Mouse (Mus musculus) midbrain, embryonic 10.5 days (tissue): Measurements from ENCODE around the gene 4930404N11Rik. TPM values are rescaled to one million over a fixed set of nuclear protein-coding genes. Genes with fewer than 3 reads are reported as not detected.

Source experiments
- DNase-seq: peaks from one replicate; pipeline ENCODE4 v3.0.0-alpha.2; 2017; ENCODE audit warnings: low spot score
- H3K27ac ChIP-seq: fragments of 300-500 bp; sonication (generic); replicated peaks from 2 replicates; pipeline ENCODE4 v1.5.1; 2016; ENCODE audit warnings: mild to moderate bottlenecking
- H3K27me3 ChIP-seq: fragments of 300-500 bp; sonication (generic); 2 replicates; pipeline ENCODE4 v1.6.1; 2016; ENCODE audit warnings: low read depth, mild to moderate bottlenecking; ENCODE audit not compliant: poor library complexity, severe bottlenecking
- H3K36me3 ChIP-seq: fragments of 300-500 bp; sonication (generic); 2 replicates; pipeline ENCODE4 v1.6.1; 2016; ENCODE audit warnings: mild to moderate bottlenecking, moderate library complexity
- H3K4me1 ChIP-seq: fragments of 300-500 bp; sonication (generic); 2 replicates; pipeline ENCODE4 v1.6.1; 2016
- H3K4me3 ChIP-seq: fragments of 300-500 bp; sonication (generic); 2 replicates; pipeline ENCODE4 v1.5.1; 2016; ENCODE audit warnings: mild to moderate bottlenecking, moderate library complexity
- H3K9me3 ChIP-seq: fragments of 300-500 bp; sonication (generic); replicated peaks from 2 replicates; pipeline ENCODE4 v1.6.1; 2016; ENCODE audit warnings: mild to moderate bottlenecking
- WGBS: fragments of 180-500 bp; shearing (Covaris S2); methylation state at CpG from one replicate; pipeline ENCODE4 v1.1.7; 2016; 5-methylcytosine and 5-hydroxymethylcytosine counted together
- polyA plus RNA-seq: library from polyadenylated mRNA; unstranded; fragments of >200 nt; fragmentation: Nextera tagmentation; extraction: Ambion mirVana; gene quantifications from 2 replicates; pipeline ENCODE4 v1.2.1, GENCODE M21; 2016

The 4930404N11Rik gene
- 0.38 and 0.39 TPM in 2 replicates for polyA plus RNA-seq

- H3K27ac ChIP-seq = peak within 1 kb of the TSS; percentile 78
- no peaks in the 10 kb centered on the region for H3K9me3 ChIP-seq
- H3K27me3 ChIP-seq = peaks cover 33% of the 10 kb centered on the region
- peaks cover 67% of the 10 kb centered on the region for H3K36me3 ChIP-seq
- H3K4me3 ChIP-seq = peak within 1 kb of the TSS; percentile 52
- peak; percentile 84 for DNase-seq
- H3K4me1 ChIP-seq = peaks cover 72% of the 10 kb centered on the region
- WGBS = 21% methylated on average over 12 of the region's 12 CpGs
Measured at GRCm38 (mm10) chr10:81365672-81366476, at the start of gene 4930404N11Rik. Gene 4930404N11Rik (minus strand): TSS chr10:81365816.

GRCm38 (mm10) chr10:81415146-81415545, 49.5 kb upstream of the 4930404N11Rik start:
- Histone ChIP-seq H3K4me1 (peaks cover 89% of the 10 kb centered on the region), H3K36me3 (no peaks in the 10 kb centered on the region), H3K27ac (peak overlapping the region; percentile 86), H3K9me3 (no peaks in the 10 kb centered on the region), H3K27me3 (peaks cover 33% of the 10 kb centered on the region), H3K4me3 (no peak overlapping the region)
- DNase-seq = no peak
- 84% methylated on average over 5 of the region's 5 CpGs for WGBS

- no peaks in the 10 kb centered on the region for H3K9me3 ChIP-seq
- no peak for DNase-seq
- H3K36me3 ChIP-seq = no peaks in the 10 kb centered on the region
- peak overlapping the region; percentile 35; the same call in 1 of the 2 replicates for H3K4me3 ChIP-seq
- peaks cover 28% of the 10 kb centered on the region for H3K27me3 ChIP-seq
- H3K4me1 ChIP-seq = peaks cover 93% of the 10 kb centered on the region
- H3K27ac ChIP-seq = peak overlapping the region; percentile 86
Measured at GRCm38 (mm10) chr10:81414682-81415081, 49.1 kb upstream of the 4930404N11Rik start.

GRCm38 (mm10) chr10:81413310-81414261, 48.0 kb upstream of the 4930404N11Rik start:
- peaks cover 28% of the 10 kb centered on the region for H3K27me3 ChIP-seq
- H3K4me3 ChIP-seq = peak overlapping the region; percentile 35; the same call in 1 of the 2 replicates
- DNase-seq = no peak
- 31% methylated on average over 26 of the region's 26 CpGs for WGBS
- H3K9me3 ChIP-seq = no peaks in the 10 kb centered on the region
- peak overlapping the region; percentile 86 for H3K27ac ChIP-seq
- H3K4me1 ChIP-seq = peaks cover 99% of the 10 kb centered on the region
- H3K36me3 ChIP-seq = no peaks in the 10 kb centered on the region

- H3K36me3 ChIP-seq = no peaks in the 10 kb centered on the region
- H3K9me3 ChIP-seq = no peaks in the 10 kb centered on the region
- WGBS = 81% methylated on average over 16 of the region's 16 CpGs
- no peak overlapping the region for H3K4me3 ChIP-seq
- peak overlapping the region; percentile 86 for H3K27ac ChIP-seq
- peaks cover 28% of the 10 kb centered on the region for H3K27me3 ChIP-seq
- peaks cover 100% of the 10 kb centered on the region for H3K4me1 ChIP-seq
- no peak for DNase-seq
Measured at GRCm38 (mm10) chr10:81412586-81413309, 47.1 kb upstream of the 4930404N11Rik start.

- H3K27me3 ChIP-seq = peaks cover 28% of the 10 kb centered on the region
- peaks cover 100% of the 10 kb centered on the region for H3K4me1 ChIP-seq
- H3K9me3 ChIP-seq = no peaks in the 10 kb centered on the region
- H3K4me3 ChIP-seq = no peak overlapping the region
- DNase-seq = no peak
- peak overlapping the region; percentile 47 for H3K27ac ChIP-seq
- no peaks in the 10 kb centered on the region for H3K36me3 ChIP-seq
- 84% methylated on average over 18 of the region's 18 CpGs for WGBS
Measured at GRCm38 (mm10) chr10:81411471-81412400, 46.1 kb upstream of the 4930404N11Rik start.

- Histone ChIP-seq H3K9me3 (no peaks in the 10 kb centered on the region), H3K4me3 (no peak overlapping the region), H3K4me1 (peaks cover 100% of the 10 kb centered on the region), H3K27me3 (peaks cover 35% of the 10 kb centered on the region), H3K27ac (peak overlapping the region; percentile 47; the same call in 1 of the 2 replicates), H3K36me3 (no peaks in the 10 kb centered on the region)
- DNase-seq = no peak
- WGBS = 85% methylated on average over 9 of the region's 9 CpGs
Measured at GRCm38 (mm10) chr10:81410981-81411380, 45.4 kb upstream of the 4930404N11Rik start.

- Histone ChIP-seq H3K27ac (peak overlapping the region; percentile 33; the same call in 1 of the 2 replicates), H3K4me1 (peaks cover 96% of the 10 kb centered on the region), H3K9me3 (no peaks in the 10 kb centered on the region), H3K36me3 (no peaks in the 10 kb centered on the region; the same call in 1 of the 2 replicates), H3K27me3 (peaks cover 42% of the 10 kb centered on the region), H3K4me3 (no peak overlapping the region)
- DNase-seq = no peak
- WGBS = 65% methylated on average over 4 of the region's 4 CpGs
Measured at GRCm38 (mm10) chr10:81410350-81410749, 44.7 kb upstream of the 4930404N11Rik start.

GRCm38 (mm10) chr10:81409330-81409729, 43.7 kb upstream of the 4930404N11Rik start:
- Histone ChIP-seq H3K9me3 (no peaks in the 10 kb centered on the region), H3K27ac (peak overlapping the region; percentile 74), H3K36me3 (peaks cover 5% of the 10 kb centered on the region; the same call in 1 of the 2 replicates), H3K4me3 (no peak overlapping the region), H3K4me1 (peaks cover 90% of the 10 kb centered on the region), H3K27me3 (peaks cover 52% of the 10 kb centered on the region)
- 13% methylated on average over 8 of the region's 8 CpGs for whole genome bisulfite sequencing
- no peak for DNase-seq

- Histone ChIP-seq H3K36me3 (peaks cover 5% of the 10 kb centered on the region; the same call in 1 of the 2 replicates), H3K4me3 (0 out of 2 replicates have a peak overlapping the region, but pooled peaks have one; percentile 2), H3K4me1 (peaks cover 86% of the 10 kb centered on the region), H3K27ac (peak overlapping the region; percentile 74), H3K27me3 (peaks cover 56% of the 10 kb centered on the region), H3K9me3 (no peaks in the 10 kb centered on the region)
- DNase-seq = peak; percentile 77
- WGBS = 12% methylated on average over 9 of the region's 9 CpGs
Measured at GRCm38 (mm10) chr10:81408871-81409291, 43.3 kb upstream of the 4930404N11Rik start.

- Histone ChIP-seq H3K9me3 (no peaks in the 10 kb centered on the region), H3K27me3 (peaks cover 61% of the 10 kb centered on the region), H3K36me3 (peaks cover 5% of the 10 kb centered on the region; the same call in 1 of the 2 replicates), H3K4me3 (no peak overlapping the region), H3K27ac (no peak overlapping the region), H3K4me1 (peaks cover 86% of the 10 kb centered on the region)
- DNase-seq = no peak
- 42% methylated on average over 13 of the region's 13 CpGs for WGBS
Measured at GRCm38 (mm10) chr10:81408424-81408729, 42.8 kb upstream of the 4930404N11Rik start.
